Mouse (Mus musculus): ENCODE measurements around the gene Inpp4b. TPM values are rescaled to one million over a fixed set of nuclear protein-coding genes. Genes with fewer than 3 reads are reported as not detected.

The Inpp4b gene
- polyA plus RNA-seq, 1 experiment from 2014 or later: 5.0 TPM

DNA sequence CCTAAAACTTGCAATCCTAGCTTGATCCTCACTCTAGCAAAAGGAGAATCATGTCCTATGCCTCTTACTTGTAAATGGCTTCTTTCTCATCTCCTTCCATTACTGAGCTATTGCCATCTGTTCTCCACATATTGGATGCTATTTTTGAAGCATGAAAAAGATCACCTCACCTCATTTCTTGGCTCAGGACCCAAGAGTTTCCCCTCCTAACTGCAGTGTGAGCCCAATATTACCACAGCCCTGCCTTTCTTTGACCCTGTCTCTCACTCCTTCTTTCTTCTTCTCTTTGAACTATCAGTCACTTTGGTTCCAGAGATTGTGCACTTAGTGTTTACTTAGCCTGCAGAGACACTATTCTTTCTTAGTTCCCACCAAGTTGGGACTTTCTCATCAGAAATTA lies 489.1 kb downstream of the Inpp4b start:
- Histone ChIP-seq H3K4me3 (replicated peaks) (no peak overlapping the region), H3K36me3 (no peaks in the 10 kb centered on the region), H3K27me3 (no peaks in the 10 kb centered on the region), H3K9ac (replicated peaks) (no peak overlapping the region), H3K4me2 (replicated peaks) (no peak overlapping the region), H3K4me1 (replicated peaks) (no peaks in the 10 kb centered on the region), H3K27ac (no peak overlapping the region), H3K9me3 (no peaks in the 10 kb centered on the region)
- ATAC-seq: no peak

DNA sequence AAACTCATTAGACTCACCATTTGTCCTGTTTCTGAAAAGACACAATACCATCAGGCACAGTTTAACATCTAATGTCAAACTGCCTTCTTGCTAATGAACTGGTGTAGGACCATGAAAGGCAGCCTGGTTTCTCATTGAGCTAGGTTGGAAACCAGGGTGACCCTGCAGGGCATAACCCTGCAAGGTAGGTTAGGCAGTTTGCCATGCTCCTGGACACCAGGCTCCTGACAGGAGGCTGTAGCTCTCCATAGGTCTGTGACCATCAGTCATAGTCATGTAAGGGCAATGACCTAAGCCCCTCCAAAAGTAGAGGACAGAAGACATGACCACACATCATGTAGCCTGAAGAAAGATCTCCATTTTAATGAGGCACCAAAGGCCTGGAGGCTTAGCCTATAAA lies 491.5 kb downstream of the Inpp4b start:
- Histone ChIP-seq H3K27ac (no peak overlapping the region), H3K4me1 (replicated peaks) (no peaks in the 10 kb centered on the region), H3K9ac (replicated peaks) (no peak overlapping the region), H3K4me2 (replicated peaks) (no peak overlapping the region), H3K36me3 (no peaks in the 10 kb centered on the region), H3K4me3 (replicated peaks) (no peak overlapping the region), H3K27me3 (no peaks in the 10 kb centered on the region), H3K9me3 (no peaks in the 10 kb centered on the region)
- no peak for ATAC-seq

DNA sequence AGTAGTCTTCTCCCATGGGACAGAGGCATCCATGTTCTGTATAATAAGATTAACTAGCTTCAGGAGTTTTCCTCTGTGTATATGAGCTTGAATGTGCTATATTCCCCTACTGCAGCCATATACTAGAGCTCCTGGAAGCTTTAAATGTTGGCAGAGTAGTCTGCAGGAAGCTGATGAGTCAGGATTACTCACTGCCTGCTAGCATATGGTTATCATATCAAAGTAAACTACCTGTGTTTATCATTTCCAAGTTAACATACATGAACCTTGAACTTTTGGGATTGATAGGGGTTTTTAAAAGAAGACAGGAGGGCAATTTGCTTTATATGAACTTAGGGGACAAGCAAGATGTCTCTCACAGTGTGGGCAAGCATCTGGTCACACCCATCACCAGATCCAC lies 498.2 kb downstream of the Inpp4b start:
- Histone ChIP-seq H3K4me3 (replicated peaks) (no peak overlapping the region), H3K9me3 (no peaks in the 10 kb centered on the region), H3K4me2 (replicated peaks) (no peak overlapping the region), H3K4me1 (replicated peaks) (no peaks in the 10 kb centered on the region), H3K36me3 (no peaks in the 10 kb centered on the region), H3K27me3 (no peaks in the 10 kb centered on the region), H3K27ac (no peak overlapping the region), H3K9ac (replicated peaks) (no peak overlapping the region)
- no peak for ATAC-seq

DNA sequence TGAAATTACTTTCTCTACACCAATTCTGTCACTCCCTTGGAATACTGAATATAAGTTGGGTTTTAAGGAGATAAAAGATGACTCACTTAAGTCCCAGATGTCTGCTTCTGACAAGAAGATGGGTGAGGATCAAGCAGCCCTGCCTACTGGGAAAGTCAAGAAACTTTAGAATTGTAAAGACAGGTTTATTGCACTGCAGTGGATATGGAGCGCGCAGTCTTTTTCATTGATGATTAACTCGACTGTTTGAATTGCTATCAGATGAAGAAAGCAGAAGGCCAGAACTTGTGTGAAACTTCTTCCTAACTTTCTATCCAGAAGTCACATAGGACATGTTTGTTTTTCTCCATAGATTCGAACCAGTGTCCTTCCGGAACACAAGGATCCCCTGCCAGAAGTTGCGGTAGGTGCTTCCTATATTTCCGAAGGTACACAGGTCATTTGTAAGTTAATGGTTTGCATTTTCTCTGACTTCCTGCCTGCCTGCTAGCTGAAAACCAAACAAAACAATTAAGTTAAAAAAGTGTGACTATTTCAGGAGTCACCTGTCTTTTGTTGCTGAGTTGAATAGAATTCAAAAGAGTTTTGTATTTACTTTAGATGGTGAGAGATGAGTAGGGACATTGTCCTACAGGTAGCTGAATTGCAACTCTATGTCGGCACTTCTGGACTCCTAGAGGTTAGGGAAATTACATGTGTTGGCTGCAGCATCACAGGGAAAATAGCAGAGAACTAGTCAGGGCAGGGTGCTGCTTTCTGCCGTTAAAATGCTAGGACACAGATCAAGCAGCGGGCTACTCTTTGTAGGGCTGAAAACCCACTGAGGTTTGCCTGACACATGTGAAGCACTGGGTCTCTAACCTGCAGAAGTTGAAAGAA lies 502.0 kb downstream of the Inpp4b start:
- no peaks in the 10 kb centered on the region for H3K4me1 ChIP-seq (replicated peaks)
- H3K9me3 ChIP-seq: no peaks in the 10 kb centered on the region
- no peak for ATAC-seq
- no peaks in the 10 kb centered on the region for H3K27me3 ChIP-seq
- H3K27ac ChIP-seq: no peak overlapping the region
- WGBS: 89% methylated on average over 10 of the region's 10 CpGs
- H3K4me3 ChIP-seq (replicated peaks): no peak overlapping the region
- no peak overlapping the region for H3K9ac ChIP-seq (replicated peaks)
- H3K36me3 ChIP-seq: no peaks in the 10 kb centered on the region
- H3K4me2 ChIP-seq (replicated peaks): no peak overlapping the region

DNA sequence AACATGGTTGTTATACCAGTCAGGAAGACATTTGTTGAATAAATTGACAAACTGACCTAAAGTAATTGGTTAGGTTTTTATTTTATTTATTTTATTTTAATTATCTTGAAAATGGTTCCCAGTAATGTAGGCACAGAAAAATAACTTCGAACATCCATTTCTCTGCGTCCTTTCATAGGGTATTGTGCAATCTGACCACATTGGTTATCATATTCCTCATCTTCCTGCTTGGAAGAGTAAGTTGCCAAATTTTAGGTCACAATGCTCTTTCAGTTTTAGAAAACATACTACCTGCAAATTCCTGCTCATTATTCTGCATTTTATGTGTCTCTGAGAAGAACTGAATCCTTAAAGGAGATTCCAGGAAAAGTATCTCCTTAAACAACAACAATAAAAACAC lies 505.6 kb downstream of the Inpp4b start:
- no peak overlapping the region for H3K4me2 ChIP-seq (replicated peaks)
- 94% methylated on average over 2 of the region's 2 CpGs for WGBS
- no peak overlapping the region for H3K9ac ChIP-seq (replicated peaks)
- H3K27me3 ChIP-seq: no peaks in the 10 kb centered on the region
- no peak for ATAC-seq
- no peaks in the 10 kb centered on the region for H3K36me3 ChIP-seq
- no peaks in the 10 kb centered on the region for H3K9me3 ChIP-seq
- H3K4me3 ChIP-seq (replicated peaks): no peak overlapping the region
- H3K4me1 ChIP-seq (replicated peaks): no peaks in the 10 kb centered on the region
- no peak overlapping the region for H3K27ac ChIP-seq

DNA sequence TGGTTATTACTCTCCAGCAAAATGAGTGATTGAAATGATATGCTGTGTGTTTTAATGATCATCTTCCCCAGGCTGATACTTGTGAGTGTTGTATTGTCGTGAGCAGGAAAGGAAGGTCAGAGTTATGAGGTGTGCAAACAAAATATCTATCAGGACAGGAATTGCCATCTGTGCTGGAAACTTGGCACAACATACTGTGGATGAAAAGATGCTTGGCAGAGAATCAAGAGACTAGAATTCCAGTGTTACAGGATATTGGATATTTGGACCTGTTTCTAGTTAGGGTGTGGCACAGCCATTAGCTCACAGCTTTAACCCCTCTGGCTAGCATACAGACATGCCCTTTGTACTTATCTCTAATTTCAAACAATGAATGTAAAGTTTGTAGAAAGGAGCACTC lies 507.6 kb downstream of the Inpp4b start:
- H3K4me1 ChIP-seq (replicated peaks): no peaks in the 10 kb centered on the region
- H3K27ac ChIP-seq: no peak overlapping the region
- H3K4me3 ChIP-seq (replicated peaks): no peak overlapping the region
- H3K36me3 ChIP-seq: no peaks in the 10 kb centered on the region
- H3K9ac ChIP-seq (replicated peaks): no peak overlapping the region
- WGBS: 84% methylated on average over 1 of the region's 1 CpGs
- ATAC-seq: no peak
- H3K27me3 ChIP-seq: no peaks in the 10 kb centered on the region
- H3K4me2 ChIP-seq (replicated peaks): no peak overlapping the region
- no peaks in the 10 kb centered on the region for H3K9me3 ChIP-seq

DNA sequence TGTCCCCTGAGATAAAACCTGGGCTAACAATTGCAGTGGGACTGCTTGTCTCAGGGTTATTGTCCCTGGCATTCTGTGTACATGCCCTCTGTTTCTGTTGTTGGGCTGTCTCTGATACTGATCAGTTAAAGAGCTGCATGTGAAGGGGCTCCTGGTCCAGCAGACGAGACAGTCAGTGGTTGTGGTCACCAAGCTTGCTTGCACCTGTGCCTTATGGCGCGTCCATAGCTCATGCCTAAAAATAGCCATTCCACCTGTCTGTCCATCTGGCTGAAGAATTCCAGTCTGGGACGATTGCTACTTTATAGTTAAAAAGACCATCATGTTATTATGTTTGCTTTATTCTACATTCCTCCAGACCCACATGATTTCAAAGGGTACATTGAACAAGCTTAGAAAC lies 510.8 kb downstream of the Inpp4b start:
- H3K4me2 ChIP-seq (replicated peaks): no peak overlapping the region
- H3K27ac ChIP-seq: no peak overlapping the region
- H3K9me3 ChIP-seq: no peaks in the 10 kb centered on the region
- H3K4me3 ChIP-seq (replicated peaks): no peak overlapping the region
- H3K36me3 ChIP-seq: no peaks in the 10 kb centered on the region
- H3K4me1 ChIP-seq (replicated peaks): no peaks in the 10 kb centered on the region
- no peak for ATAC-seq
- H3K27me3 ChIP-seq: no peaks in the 10 kb centered on the region
- H3K9ac ChIP-seq (replicated peaks): no peak overlapping the region
- WGBS: 81% methylated on average over 4 of the region's 4 CpGs

DNA sequence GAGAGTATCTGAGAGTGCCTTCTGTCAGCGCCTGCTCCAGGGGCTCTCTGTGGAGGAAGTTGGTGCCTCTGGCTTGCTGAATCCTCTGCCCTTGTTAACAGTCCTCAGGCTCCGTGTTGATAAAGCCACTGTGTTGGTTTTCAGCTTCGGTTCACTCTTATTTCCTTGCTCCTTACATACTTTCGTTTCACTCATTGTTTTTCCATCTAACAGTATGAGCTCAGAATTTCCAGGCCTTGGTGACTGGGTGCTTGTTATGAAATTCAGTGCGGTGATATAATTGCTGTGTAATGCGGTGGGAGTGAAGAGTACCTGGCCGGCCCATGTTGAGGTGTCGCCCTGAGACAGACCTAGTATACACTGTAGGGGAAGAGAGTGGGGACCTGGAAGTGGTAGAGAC lies 512.2 kb downstream of the Inpp4b start:
- no peak overlapping the region for H3K4me3 ChIP-seq (replicated peaks)
- no peaks in the 10 kb centered on the region for H3K27me3 ChIP-seq
- WGBS: 85% methylated on average over 8 of the region's 8 CpGs

DNA sequence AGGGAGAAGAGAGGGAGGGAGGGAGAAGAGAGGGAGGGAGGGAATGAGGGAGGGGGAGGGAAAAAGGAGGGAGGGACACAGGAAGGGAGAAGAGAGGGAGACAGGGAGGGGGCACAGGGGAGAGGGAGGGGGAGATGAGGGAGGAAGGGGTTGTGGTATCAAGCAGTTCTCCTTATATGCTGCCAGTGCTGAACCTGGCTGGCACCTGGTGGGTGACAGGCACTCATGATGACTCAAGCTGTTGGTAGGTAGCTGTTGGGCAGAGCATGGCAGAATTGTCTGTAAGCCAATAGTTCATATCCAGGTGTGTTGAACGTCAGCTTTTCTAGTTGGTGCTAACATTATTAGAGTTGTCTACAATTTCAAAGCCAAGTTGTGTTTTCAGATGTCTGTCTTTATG lies 512.7 kb downstream of the Inpp4b start:
- Histone ChIP-seq H3K4me3 (replicated peaks) (no peak overlapping the region), H3K27ac (no peak overlapping the region), H3K36me3 (no peaks in the 10 kb centered on the region), H3K9ac (replicated peaks) (no peak overlapping the region), H3K4me1 (replicated peaks) (no peaks in the 10 kb centered on the region), H3K9me3 (no peaks in the 10 kb centered on the region), H3K27me3 (no peaks in the 10 kb centered on the region), H3K4me2 (replicated peaks) (no peak overlapping the region)
- no peak for ATAC-seq
- WGBS: 100% methylated on average over 1 of the region's 1 CpGs

More for the DNA sequence above, 512.2 kb downstream of the Inpp4b start:
- H3K27ac ChIP-seq: no peak overlapping the region
- H3K4me2 ChIP-seq (replicated peaks): no peak overlapping the region
- H3K4me1 ChIP-seq (replicated peaks): no peaks in the 10 kb centered on the region
- no peak for ATAC-seq
- no peaks in the 10 kb centered on the region for H3K9me3 ChIP-seq
- H3K36me3 ChIP-seq: no peaks in the 10 kb centered on the region
- H3K9ac ChIP-seq (replicated peaks): no peak overlapping the region

DNA sequence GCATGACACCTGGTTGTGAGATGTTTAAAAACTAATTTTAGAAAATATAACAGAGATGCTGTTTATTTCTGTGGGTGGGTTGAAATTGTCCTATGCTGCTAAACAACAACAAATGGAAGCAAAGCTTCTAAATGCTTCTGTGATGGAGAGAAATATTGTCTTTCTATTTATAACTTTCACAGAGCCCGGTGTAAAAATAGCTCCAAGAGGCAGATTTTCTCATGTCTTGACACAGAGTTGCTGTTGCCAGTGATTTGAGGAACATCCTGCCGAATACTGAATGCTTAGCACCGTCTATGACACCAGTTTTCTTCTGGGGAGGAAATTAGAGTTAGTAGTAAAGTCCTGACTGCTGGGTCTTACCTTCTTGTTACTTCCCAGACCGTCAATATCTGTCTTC lies 513.8 kb downstream of the Inpp4b start:
- no peak overlapping the region for H3K4me2 ChIP-seq (replicated peaks)
- no peaks in the 10 kb centered on the region for H3K27me3 ChIP-seq
- WGBS: 85% methylated on average over 4 of the region's 4 CpGs
- H3K4me3 ChIP-seq (replicated peaks): no peak overlapping the region
- no peak overlapping the region for H3K9ac ChIP-seq (replicated peaks)
- no peaks in the 10 kb centered on the region for H3K36me3 ChIP-seq
- H3K9me3 ChIP-seq: no peaks in the 10 kb centered on the region
- ATAC-seq: no peak
- no peak overlapping the region for H3K27ac ChIP-seq
- H3K4me1 ChIP-seq (replicated peaks): no peaks in the 10 kb centered on the region

DNA sequence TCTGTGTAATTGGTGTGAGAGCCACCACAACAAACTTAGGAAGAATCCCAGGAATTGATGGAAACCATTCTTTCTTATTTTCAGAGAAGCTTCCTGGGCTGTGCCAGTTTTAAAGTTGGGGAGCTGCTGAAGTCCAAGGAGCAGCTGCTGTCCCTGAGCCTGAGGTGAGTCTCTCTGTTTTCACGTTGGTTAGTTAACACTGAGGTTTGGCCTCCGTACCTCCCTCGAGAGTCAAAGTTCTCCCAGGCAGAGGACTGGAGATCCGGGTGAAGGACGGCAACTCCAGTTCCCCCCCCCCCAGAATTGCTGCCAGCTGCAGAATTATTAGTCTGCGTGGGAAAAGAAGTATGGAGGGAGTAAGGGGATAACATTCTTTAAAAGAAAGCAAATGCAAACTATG lies 514.3 kb downstream of the Inpp4b start:
- WGBS: 81% methylated on average over 6 of the region's 6 CpGs
- H3K36me3 ChIP-seq: no peaks in the 10 kb centered on the region
- H3K9ac ChIP-seq (replicated peaks): no peak overlapping the region
- H3K4me3 ChIP-seq (replicated peaks): no peak overlapping the region
- H3K27ac ChIP-seq: no peak overlapping the region
- no peaks in the 10 kb centered on the region for H3K9me3 ChIP-seq
- H3K27me3 ChIP-seq: no peaks in the 10 kb centered on the region
- ATAC-seq: no peak
- no peaks in the 10 kb centered on the region for H3K4me1 ChIP-seq (replicated peaks)
- H3K4me2 ChIP-seq (replicated peaks): no peak overlapping the region

DNA sequence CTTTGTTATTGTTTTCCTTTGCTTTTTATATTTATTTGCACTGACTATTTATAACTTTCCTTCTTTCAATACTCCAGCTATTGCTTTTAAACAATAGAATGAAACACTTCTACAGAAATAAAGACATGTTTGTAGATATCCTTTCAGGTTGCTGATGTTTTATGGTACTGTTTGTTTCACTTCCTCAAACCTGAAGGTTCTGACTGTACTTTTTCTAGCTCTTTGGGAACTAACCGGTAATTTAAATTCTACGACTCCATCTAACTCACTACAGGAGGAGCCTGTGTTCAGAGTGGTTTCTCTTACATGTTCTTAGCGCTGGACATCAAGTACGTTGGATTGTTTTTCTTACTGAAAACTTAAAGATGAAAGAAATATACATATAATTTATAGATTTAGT lies 516.0 kb downstream of the Inpp4b start:
- 94% methylated on average over 4 of the region's 4 CpGs for WGBS
- Histone ChIP-seq H3K9me3 (no peaks in the 10 kb centered on the region), H3K4me1 (replicated peaks) (no peaks in the 10 kb centered on the region), H3K27ac (no peak overlapping the region), H3K9ac (replicated peaks) (no peak overlapping the region), H3K36me3 (no peaks in the 10 kb centered on the region), H3K4me3 (replicated peaks) (no peak overlapping the region), H3K4me2 (replicated peaks) (no peak overlapping the region), H3K27me3 (no peaks in the 10 kb centered on the region)
- no peak for ATAC-seq

DNA sequence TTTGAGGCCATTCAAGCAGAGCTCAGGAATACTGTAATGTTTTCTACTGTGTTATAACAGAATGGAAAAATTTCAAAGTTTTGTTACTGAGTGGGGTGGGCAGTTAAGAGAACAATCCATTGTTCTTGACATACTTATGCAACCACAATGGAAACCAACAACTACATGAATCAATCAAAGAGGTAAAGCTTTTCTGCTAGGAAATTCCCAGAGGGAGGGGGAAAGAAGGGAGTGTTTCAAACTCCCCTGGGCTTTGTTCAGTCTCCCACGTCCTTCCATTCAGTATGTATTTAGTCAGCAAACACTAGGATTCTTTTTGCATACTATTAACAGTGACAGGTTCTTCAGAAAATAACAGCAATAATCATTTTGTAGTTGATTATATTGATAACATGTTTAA lies 517.4 kb downstream of the Inpp4b start:
- Histone ChIP-seq H3K4me2 (replicated peaks) (no peak overlapping the region), H3K9ac (replicated peaks) (no peak overlapping the region), H3K27ac (no peak overlapping the region), H3K27me3 (no peaks in the 10 kb centered on the region), H3K9me3 (no peaks in the 10 kb centered on the region), H3K36me3 (no peaks in the 10 kb centered on the region), H3K4me1 (replicated peaks) (no peaks in the 10 kb centered on the region), H3K4me3 (replicated peaks) (no peak overlapping the region)
- no peak for ATAC-seq
- 51% methylated on average over 1 of the region's 1 CpGs for WGBS
